Mouse (Mus musculus): ENCODE data around the gene Kif6. TPM values are rescaled to one million over a fixed set of nuclear protein-coding genes. Genes with fewer than 3 reads are reported as not detected.

Gene Kif6
- polyA plus RNA-seq, 1 experiment from 2014 or later = 1.9 TPM

- Histone ChIP-seq H3K4me2 (ENCODE audit: low read length) (no peak overlapping the region), H3K9ac (ENCODE audit: low read length) (no peak overlapping the region), H3K36me3 (ENCODE audit: control insufficient read depth, insufficient read depth, low read length) (no peaks in the 10 kb centered on the region), H3K4me3 (ENCODE audit: control insufficient read depth in 1 of 2, insufficient read depth in 1 of 2, low read depth in 1 of 2, low read length in 2 of 2) (no peak overlapping the region), H3K4me1 (ENCODE audit: control insufficient read depth in 2 of 2, insufficient read depth in 2 of 2, low read length in 2 of 2) (peaks cover 5 to 6% of the 10 kb centered on the region in 2 experiments; a peak in 3 of 4 replicates), H3K9me3 (ENCODE audit: control insufficient read depth, low read length) (peaks cover 5% of the 10 kb centered on the region; the same call in 1 of the 2 replicates), H3K27ac (replicated peaks in 1 of 2; ENCODE audit: control insufficient read depth in 1 of 2, insufficient read depth in 1 of 2, low read depth in 2 of 2, low read length in 2 of 2) (no peak overlapping the region), H3K27me3 (ENCODE audit: control insufficient read depth, insufficient read depth, low read length) (no peaks in the 10 kb centered on the region)
- 89% methylated on average over 7 of the region's 7 CpGs for WGBS
- no peak for ATAC-seq (ENCODE audit: insufficient number of reproducible peaks, insufficient read depth, low FRiP score, low read depth)
Measured at GRCm38 (mm10) chr17:49753874-49754273, 138.9 kb downstream of the Kif6 start.

DNA sequence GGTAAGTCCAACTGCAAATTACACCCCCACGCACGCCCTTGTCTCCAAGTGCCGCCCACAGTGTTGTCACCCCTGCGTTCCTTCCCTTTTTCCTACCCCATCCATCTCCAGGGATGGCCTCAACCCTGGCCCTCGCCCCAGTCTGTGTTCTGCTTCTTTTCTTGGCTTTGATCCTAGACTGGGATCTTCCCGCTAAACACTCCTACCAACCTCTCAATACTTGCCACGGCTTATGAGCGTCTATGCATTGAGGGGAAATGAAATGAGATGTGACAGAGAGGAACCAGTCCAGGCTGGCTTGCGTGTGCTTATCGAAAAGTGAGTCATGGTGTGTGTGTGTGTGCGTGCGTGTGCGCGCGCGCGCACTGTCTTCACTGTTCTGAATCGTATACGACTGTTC is 141.9 kb downstream of the Kif6 start:
- no peaks in the 10 kb centered on the region for H3K27me3 ChIP-seq (ENCODE audit: control insufficient read depth, insufficient read depth, low read length)
- ATAC-seq (ENCODE audit: insufficient number of reproducible peaks, insufficient read depth, low FRiP score, low read depth) = no peak
- no peak overlapping the region for H3K4me2 ChIP-seq (ENCODE audit: low read length)
- H3K9me3 ChIP-seq (ENCODE audit: control insufficient read depth, low read length) = peaks cover 5% of the 10 kb centered on the region; the same call in 1 of the 2 replicates
- 74% methylated on average over 19 of the region's 19 CpGs for WGBS
- no peak overlapping the region for H3K4me3 ChIP-seq (ENCODE audit: control insufficient read depth in 1 of 2, insufficient read depth in 1 of 2, low read depth in 1 of 2, low read length in 2 of 2)
- H3K9ac ChIP-seq (ENCODE audit: low read length) = no peak overlapping the region
- peaks cover 5 to 6% of the 10 kb centered on the region in 2 experiments; a peak in 3 of 4 replicates for H3K4me1 ChIP-seq (ENCODE audit: control insufficient read depth in 2 of 2, insufficient read depth in 2 of 2, low read length in 2 of 2)
- H3K36me3 ChIP-seq (ENCODE audit: control insufficient read depth, insufficient read depth, low read length) = no peaks in the 10 kb centered on the region
- 0 out of 4 replicates have a peak overlapping the region, but pooled peaks of 1 of the 2 experiments have one; percentile 14 for H3K27ac ChIP-seq (replicated peaks in 1 of 2; ENCODE audit: control insufficient read depth in 1 of 2, insufficient read depth in 1 of 2, low read depth in 2 of 2, low read length in 2 of 2)

DNA sequence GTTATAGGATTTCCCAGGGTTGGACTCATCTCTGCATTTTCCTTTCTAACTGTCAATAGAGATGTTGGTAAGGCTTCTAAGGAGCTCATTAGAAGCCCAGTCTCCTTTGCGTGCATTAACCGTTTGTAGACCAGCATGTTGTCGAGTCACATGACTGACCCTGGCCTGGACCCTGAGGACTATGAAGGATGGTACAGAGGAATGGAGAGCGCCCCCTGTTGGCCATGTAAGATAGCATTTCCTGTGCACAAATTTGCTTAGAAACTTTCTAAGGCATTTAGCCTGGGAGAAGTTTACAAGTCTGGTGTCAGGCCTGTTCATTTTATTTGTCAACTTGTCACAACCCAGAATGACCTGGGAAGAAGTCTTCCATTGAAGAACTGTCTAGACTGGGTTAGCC is 144.1 kb downstream of the Kif6 start:
- peaks cover 5 to 6% of the 10 kb centered on the region in 2 experiments; a peak in 3 of 4 replicates for H3K4me1 ChIP-seq (ENCODE audit: control insufficient read depth in 2 of 2, insufficient read depth in 2 of 2, low read length in 2 of 2)
- H3K9me3 ChIP-seq (ENCODE audit: control insufficient read depth, low read length) = peaks cover 5% of the 10 kb centered on the region; the same call in 1 of the 2 replicates
- H3K4me2 ChIP-seq (ENCODE audit: low read length) = no peak overlapping the region
- H3K36me3 ChIP-seq (ENCODE audit: control insufficient read depth, insufficient read depth, low read length) = no peaks in the 10 kb centered on the region
- no peaks in the 10 kb centered on the region for H3K27me3 ChIP-seq (ENCODE audit: control insufficient read depth, insufficient read depth, low read length)
- H3K9ac ChIP-seq (ENCODE audit: low read length) = no peak overlapping the region
- ATAC-seq (ENCODE audit: insufficient number of reproducible peaks, insufficient read depth, low FRiP score, low read depth) = no peak
- H3K27ac ChIP-seq (replicated peaks in 1 of 2; ENCODE audit: control insufficient read depth in 1 of 2, insufficient read depth in 1 of 2, low read depth in 2 of 2, low read length in 2 of 2) = no peak overlapping the region
- WGBS = 74% methylated on average over 4 of the region's 4 CpGs
- H3K4me3 ChIP-seq (ENCODE audit: control insufficient read depth in 1 of 2, insufficient read depth in 1 of 2, low read depth in 1 of 2, low read length in 2 of 2) = no peak overlapping the region

GRCm38 (mm10) chr17:49761260-49761659 is 146.3 kb downstream of the Kif6 start:
- Histone ChIP-seq H3K27ac (replicated peaks in 1 of 2; ENCODE audit: control insufficient read depth in 1 of 2, insufficient read depth in 1 of 2, low read depth in 2 of 2, low read length in 2 of 2) (no peak overlapping the region), H3K4me2 (ENCODE audit: low read length) (no peak overlapping the region), H3K4me1 (ENCODE audit: control insufficient read depth in 2 of 2, insufficient read depth in 2 of 2, low read length in 2 of 2) (peaks cover 4 to 5% of the 10 kb centered on the region in 2 experiments; a peak in 3 of 4 replicates), H3K36me3 (ENCODE audit: control insufficient read depth, insufficient read depth, low read length) (no peaks in the 10 kb centered on the region), H3K9ac (ENCODE audit: low read length) (no peak overlapping the region), H3K27me3 (ENCODE audit: control insufficient read depth, insufficient read depth, low read length) (no peaks in the 10 kb centered on the region), H3K9me3 (ENCODE audit: control insufficient read depth, low read length) (no peaks in the 10 kb centered on the region), H3K4me3 (ENCODE audit: control insufficient read depth in 1 of 2, insufficient read depth in 1 of 2, low read depth in 1 of 2, low read length in 2 of 2) (no peak overlapping the region)
- ATAC-seq (ENCODE audit: insufficient number of reproducible peaks, insufficient read depth, low FRiP score, low read depth) = no peak
- 79% methylated on average over 11 of the region's 11 CpGs for WGBS

GRCm38 (mm10) chr17:49761838-49762237 is 146.9 kb downstream of the Kif6 start:
- Histone ChIP-seq H3K4me2 (ENCODE audit: low read length) (no peak overlapping the region), H3K4me3 (ENCODE audit: control insufficient read depth in 1 of 2, insufficient read depth in 1 of 2, low read depth in 1 of 2, low read length in 2 of 2) (no peak overlapping the region), H3K9ac (ENCODE audit: low read length) (no peak overlapping the region), H3K9me3 (ENCODE audit: control insufficient read depth, low read length) (no peaks in the 10 kb centered on the region), H3K36me3 (ENCODE audit: control insufficient read depth, insufficient read depth, low read length) (no peaks in the 10 kb centered on the region), H3K27ac (replicated peaks in 1 of 2; ENCODE audit: control insufficient read depth in 1 of 2, insufficient read depth in 1 of 2, low read depth in 2 of 2, low read length in 2 of 2) (no peak overlapping the region), H3K4me1 (ENCODE audit: control insufficient read depth in 2 of 2, insufficient read depth in 2 of 2, low read length in 2 of 2) (peaks cover 0 to 4% of the 10 kb centered on the region in 2 experiments; a peak in 2 of 4 replicates), H3K27me3 (ENCODE audit: control insufficient read depth, insufficient read depth, low read length) (no peaks in the 10 kb centered on the region)
- no peak for ATAC-seq (ENCODE audit: insufficient number of reproducible peaks, insufficient read depth, low FRiP score, low read depth)
- WGBS = 75% methylated on average over 8 of the region's 8 CpGs

DNA sequence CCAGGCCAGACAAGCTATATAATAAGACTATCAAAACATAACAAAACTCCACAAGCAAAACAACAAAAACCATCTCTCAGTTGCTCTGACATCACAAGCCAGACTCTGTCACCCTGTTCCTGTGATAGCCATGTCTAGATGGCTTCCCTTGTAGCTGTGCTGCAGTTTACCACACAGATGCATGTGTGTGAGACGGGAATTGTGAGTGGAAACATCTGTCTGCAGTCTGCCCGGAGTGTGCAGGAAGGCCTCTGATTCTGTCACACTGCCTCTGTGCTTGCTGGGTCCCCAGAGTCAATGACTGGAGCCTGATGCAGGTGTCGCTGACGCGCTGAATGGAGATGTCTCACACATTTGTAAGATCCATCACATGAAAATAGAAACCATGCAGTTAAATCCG is 150.0 kb downstream of the Kif6 start:
- no peaks in the 10 kb centered on the region for H3K4me1 ChIP-seq (ENCODE audit: control insufficient read depth in 2 of 2, insufficient read depth in 2 of 2, low read length in 2 of 2)
- no peaks in the 10 kb centered on the region for H3K27me3 ChIP-seq (ENCODE audit: control insufficient read depth, insufficient read depth, low read length)
- no peak overlapping the region for H3K27ac ChIP-seq (replicated peaks in 1 of 2; ENCODE audit: control insufficient read depth in 1 of 2, insufficient read depth in 1 of 2, low read depth in 2 of 2, low read length in 2 of 2)
- no peaks in the 10 kb centered on the region for H3K9me3 ChIP-seq (ENCODE audit: control insufficient read depth, low read length)
- no peaks in the 10 kb centered on the region for H3K36me3 ChIP-seq (ENCODE audit: control insufficient read depth, insufficient read depth, low read length)
- no peak overlapping the region for H3K4me2 ChIP-seq (ENCODE audit: low read length)
- no peak overlapping the region for H3K9ac ChIP-seq (ENCODE audit: low read length)
- ATAC-seq (ENCODE audit: insufficient number of reproducible peaks, insufficient read depth, low FRiP score, low read depth) = no peak
- WGBS = 54% methylated on average over 6 of the region's 6 CpGs
- H3K4me3 ChIP-seq (ENCODE audit: control insufficient read depth in 1 of 2, insufficient read depth in 1 of 2, low read depth in 1 of 2, low read length in 2 of 2) = no peak overlapping the region

DNA sequence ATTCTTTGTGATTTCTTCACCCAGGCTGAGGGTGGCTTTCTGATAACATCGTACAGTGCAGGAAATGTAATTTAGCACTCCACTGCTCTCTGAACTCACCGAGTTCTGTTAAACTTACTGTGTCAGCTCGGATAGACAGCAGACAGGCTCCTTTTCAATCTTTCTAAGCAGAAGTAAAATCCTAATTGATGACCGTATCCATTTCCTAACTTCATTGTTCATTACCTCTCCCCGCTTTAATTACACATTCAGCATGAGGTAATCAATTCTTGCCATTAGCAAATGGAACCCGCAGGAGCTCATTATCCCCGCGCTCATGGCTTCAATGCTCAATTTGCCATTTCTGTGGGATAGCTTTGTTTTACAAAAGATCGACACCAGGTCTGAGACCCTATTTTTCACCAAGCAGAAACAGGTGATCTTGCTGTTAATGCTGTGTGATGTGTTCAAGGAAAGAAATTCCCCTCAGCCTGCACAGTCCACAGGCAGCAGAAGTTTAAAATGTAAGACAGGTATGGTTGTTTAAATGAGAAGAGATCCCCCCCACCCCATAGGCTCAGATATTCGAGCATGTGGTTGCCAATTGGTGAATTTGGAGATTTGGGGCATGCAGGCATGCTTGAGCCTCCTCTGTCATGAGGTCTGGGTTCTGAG is 152.9 kb downstream of the Kif6 start:
- H3K4me3 ChIP-seq (ENCODE audit: control insufficient read depth in 1 of 2, insufficient read depth in 1 of 2, low read depth in 1 of 2, low read length in 2 of 2) = no peak overlapping the region

More for the DNA sequence above, 152.9 kb downstream of the Kif6 start:
- Histone ChIP-seq H3K27ac (replicated peaks in 1 of 2; ENCODE audit: control insufficient read depth in 1 of 2, insufficient read depth in 1 of 2, low read depth in 2 of 2, low read length in 2 of 2) (no peak overlapping the region), H3K9me3 (ENCODE audit: control insufficient read depth, low read length) (no peaks in the 10 kb centered on the region), H3K27me3 (ENCODE audit: control insufficient read depth, insufficient read depth, low read length) (no peaks in the 10 kb centered on the region), H3K36me3 (ENCODE audit: control insufficient read depth, insufficient read depth, low read length) (no peaks in the 10 kb centered on the region), H3K4me2 (ENCODE audit: low read length) (no peak overlapping the region), H3K4me1 (ENCODE audit: control insufficient read depth in 2 of 2, insufficient read depth in 2 of 2, low read length in 2 of 2) (peaks cover 4 to 9% of the 10 kb centered on the region in 2 experiments), H3K9ac (ENCODE audit: low read length) (no peak overlapping the region)
- 53% methylated on average over 10 of the region's 10 CpGs for WGBS
- no peak for ATAC-seq (ENCODE audit: insufficient number of reproducible peaks, insufficient read depth, low FRiP score, low read depth)

All from heart, embryonic 14.5 days (tissue).